Mouse (Mus musculus) spleen, adult 2 months (tissue): ENCODE results near the gene Rinl. TPM values are rescaled to one million over a fixed set of nuclear protein-coding genes. Genes with fewer than 3 reads are reported as not detected.

Experiments used
- DNase-seq, 2 experiments: peaks; one replicate each; pipeline versions ENCODE4 v3.0.0 to v3.0.0-alpha.2; 2012 to 2021; ENCODE audit warnings: low spot score in 2 of 2, low read depth in 1 of 2
- H3K27ac ChIP-seq: fragments of 200-500 bp; 2 replicates; pipeline ENCODE4 v1.5.1; 2012; ENCODE audit warnings: low read length, inconsistent platforms; ENCODE audit not compliant: insufficient read depth
- H3K27me3 ChIP-seq: fragments of 200-500 bp; 2 replicates; pipeline ENCODE4 v1.6.1; 2012; ENCODE audit warnings: mild to moderate bottlenecking, moderate library complexity, low read length, inconsistent platforms; ENCODE audit not compliant: control insufficient read depth, insufficient read depth
- H3K36me3 ChIP-seq: fragments of 200-500 bp; 2 replicates; pipeline ENCODE4 v1.6.1; 2012; ENCODE audit warnings: mild to moderate bottlenecking, low read length, inconsistent platforms; ENCODE audit not compliant: control insufficient read depth, insufficient read depth
- H3K4me1 ChIP-seq: fragments of 200-500 bp; 2 replicates; pipeline ENCODE4 v1.6.1; 2011; ENCODE audit warnings: inconsistent platforms; ENCODE audit not compliant: control insufficient read depth, insufficient read depth, insufficient read length
- H3K4me3 ChIP-seq: fragments of 200-500 bp; 2 replicates; pipeline ENCODE4 v1.5.1; 2011; ENCODE audit warnings: mild to moderate bottlenecking, inconsistent platforms; ENCODE audit not compliant: insufficient read depth, insufficient read length; ENCODE audit errors: extremely low read depth
- CTCF ChIP-seq: fragments of 200-500 bp; IDR thresholded peaks from 2 replicates; pipeline ENCODE4 v1.5.1; 2011; ENCODE audit warnings: mild to moderate bottlenecking, inconsistent platforms; ENCODE audit not compliant: insufficient read depth, insufficient read length, insufficient replicate concordance; ENCODE audit errors: extremely low read depth
- POLR2A ChIP-seq: fragments of 200-500 bp; IDR thresholded peaks from 2 replicates; pipeline ENCODE4 v1.6.1; 2011; ENCODE audit warnings: low read depth, low read length, inconsistent platforms
- WGBS: fragments of 180-500 bp; shearing (Covaris S2); methylation state at CpG from one replicate; pipeline ENCODE4 v1.1.7; 2018; 5-methylcytosine and 5-hydroxymethylcytosine counted together
- polyA plus RNA-seq: library from polyadenylated mRNA; depleted of rRNA; stranded (reverse); fragments of >200 nt; gene quantifications from 2 replicates; pipeline ENCODE4 v1.2.3, GENCODE M21; 2012

The Rinl gene
- polyA plus RNA-seq, 1 experiment: 35.4 TPM

- no peak for DNase-seq
- TF ChIP-seq POLR2A (no peak), CTCF (no peak)
- H3K4me3 ChIP-seq: no peak overlapping the region
- H3K27ac ChIP-seq: no peak overlapping the region
- H3K4me1 ChIP-seq: no peaks in the 10 kb centered on the region
- 91% methylated on average over 13 of the region's 13 CpGs for WGBS
- no peaks in the 10 kb centered on the region for H3K27me3 ChIP-seq
- peaks cover 42% of the 10 kb centered on the region for H3K36me3 ChIP-seq
These were observed 30.1 kb upstream of the Rinl start for GRCm38 (mm10) chr7:28758623-28759022.

- TF ChIP-seq POLR2A: no peak
- no peak for TF ChIP-seq CTCF
- no peak for DNase-seq
- Histone ChIP-seq H3K27me3 (no peaks in the 10 kb centered on the region), H3K36me3 (peaks cover 42% of the 10 kb centered on the region), H3K4me3 (no peak overlapping the region), H3K27ac (no peak overlapping the region), H3K4me1 (peaks cover 4% of the 10 kb centered on the region; the same call in 1 of the 2 replicates)
- WGBS: 93% methylated on average over 9 of the region's 9 CpGs
These were observed 26.9 kb upstream of the Rinl start for GRCm38 (mm10) chr7:28761907-28762306.

GRCm38 (mm10) chr7:28765211-28765610 is 23.6 kb upstream of the Rinl start:
- Histone ChIP-seq H3K27me3 (no peaks in the 10 kb centered on the region), H3K4me1 (peaks cover 7% of the 10 kb centered on the region; the same call in 1 of the 2 replicates), H3K27ac (no peak overlapping the region), H3K36me3 (peaks cover 24% of the 10 kb centered on the region), H3K4me3 (peak overlapping the region; percentile 1)
- DNase-seq: no peak
- WGBS: 78% methylated on average over 6 of the region's 6 CpGs
- no peak for TF ChIP-seq CTCF
- TF ChIP-seq POLR2A: no peak

- Histone ChIP-seq H3K4me3 (peak within 1 kb of the TSS; percentile 95), H3K36me3 (peaks cover 14% of the 10 kb centered on the region), H3K27me3 (no peaks in the 10 kb centered on the region), H3K27ac (peak within 1 kb of the TSS; percentile 82), H3K4me1 (peaks cover 7% of the 10 kb centered on the region; the same call in 1 of the 2 replicates)
- peak; percentile 96 to 98 for DNase-seq
- TF ChIP-seq CTCF (no peak), POLR2A (peak; percentile 53)
- WGBS: under 1% methylated on average over 45 of the region's 45 CpGs
These were observed 22.4 kb upstream of the Rinl start, which contains the start of gene Sirt2 for GRCm38 (mm10) chr7:28766173-28766879. Gene Sirt2 (plus strand): TSS chr7:28766735.

GRCm38 (mm10) chr7:28766910-28767309 is 21.9 kb upstream of the Rinl start:
- Histone ChIP-seq H3K27me3 (no peaks in the 10 kb centered on the region), H3K4me1 (peaks cover 7% of the 10 kb centered on the region; the same call in 1 of the 2 replicates), H3K36me3 (peaks cover 9% of the 10 kb centered on the region), H3K27ac (no peak overlapping the region), H3K4me3 (peak overlapping the region; percentile 58)
- no peak for TF ChIP-seq CTCF
- TF ChIP-seq POLR2A: no peak
- DNase-seq: no peak
- 7% methylated on average over 14 of the region's 14 CpGs for WGBS

GRCm38 (mm10) chr7:28767462-28767965 is 21.3 kb upstream of the Rinl start, which contains the start of gene Nfkbib:
Gene Nfkbib (minus strand): TSS chr7:28767512.
- Histone ChIP-seq H3K36me3 (peaks cover 6% of the 10 kb centered on the region; the same call in 1 of the 2 replicates), H3K4me1 (peaks cover 7% of the 10 kb centered on the region; the same call in 1 of the 2 replicates), H3K27ac (no peak within 1 kb of the TSS), H3K27me3 (no peaks in the 10 kb centered on the region), H3K4me3 (peak within 1 kb of the TSS; percentile 95)
- no peak for DNase-seq
- 77% methylated on average over 7 of the region's 7 CpGs for WGBS
- TF ChIP-seq POLR2A (no peak), CTCF (no peak)
